Mouse (Mus musculus) heart, postnatal 10 days (tissue): Measurements from ENCODE around the gene Tbl2. TPM values are rescaled to one million over a fixed set of nuclear protein-coding genes. Genes with fewer than 3 reads are reported as not detected.

Experiments used
- DNase-seq, 2 experiments: peaks; one replicate each; pipeline ENCODE4 v3.0.0; 2021
- intact Hi-C: fragments of 180-260 bp; cut with DNase I; formaldehyde crosslinking; loops from one replicate; pipeline ENCODE4 v1.15.1; 2025
- microRNA-seq, 2 experiments: library from miRNA; unstranded; fragments of <30 nt; microRNA quantifications; one replicate each; pipeline ENCODE4 v1.2.0; 2022
- total RNA-seq, 2 experiments: library from RNA; stranded (reverse); gene quantifications; 2 replicates each; pipeline ENCODE4 v1.2.3; 2021

Tbl2 gene
- total RNA-seq, 2 experiments from 2014 or later, result 13.0 to 15.6 TPM

- intact Hi-C loops, result no loop called here
- no peak for DNase-seq
Observed at GRCm38 (mm10) chr5:135185016-135185415, 35.6 kb downstream of the Tbl2 start.

- intact Hi-C loops, result no loop called here
- DNase-seq, result no peak
Observed at GRCm38 (mm10) chr5:135185596-135185995, 36.1 kb downstream of the Tbl2 start.

GRCm38 (mm10) chr5:135186231-135186620 lies 36.8 kb downstream of the Tbl2 start:
- intact Hi-C loops, result loop anchor here (1.0 kb wide), 1 partner anchor 17 kb away; no protein-coding TSS in a partner anchor

DNA sequence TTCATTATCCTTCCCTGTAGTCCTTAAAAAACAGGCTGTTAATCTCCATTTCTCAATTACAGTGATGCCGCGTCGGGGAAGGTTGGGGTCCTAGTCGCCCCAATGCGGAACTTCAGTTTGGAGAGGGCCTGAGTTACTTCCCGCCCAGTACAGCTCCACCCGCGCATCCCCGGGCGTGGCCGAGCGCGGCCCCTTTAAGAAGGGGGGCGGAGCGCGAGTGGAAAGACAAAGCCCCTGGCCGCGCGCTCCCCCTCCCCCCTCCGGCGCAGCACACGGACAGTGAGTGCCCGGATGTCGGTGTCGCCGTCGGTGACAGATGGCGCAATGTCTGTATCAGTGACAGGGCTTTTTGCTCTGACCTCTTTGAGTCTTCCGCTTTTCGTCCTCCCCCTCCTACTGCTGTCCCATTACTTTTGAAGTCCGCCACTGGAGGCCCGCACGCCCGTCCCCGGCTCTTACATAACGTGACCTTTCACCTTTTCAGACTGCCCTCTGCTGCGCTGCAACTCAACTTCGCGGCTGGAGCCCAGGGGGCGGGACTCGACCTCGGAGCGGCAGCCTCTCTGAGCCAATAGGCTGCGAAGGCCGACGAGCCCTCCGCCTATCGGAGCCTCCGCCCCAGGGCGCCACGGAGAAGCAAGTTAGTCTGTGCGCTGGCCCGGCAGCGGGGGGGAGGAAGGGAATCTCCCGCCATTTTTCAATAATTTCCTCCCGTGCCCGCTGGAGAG lies 37.3 kb downstream of the Tbl2 start, which contains the start of gene Baz1b:
Gene Baz1b, plus strand, starts transcription at position 644 of the 728 bp plus-strand sequence.
- peak; percentile 98 to 99 for DNase-seq
- intact Hi-C loops, result loop anchor here (1.0 kb wide), 1 partner anchor 17 kb away; no protein-coding TSS in a partner anchor

More at GRCm38 (mm10) chr5:135186231-135186620, 36.8 kb downstream of the Tbl2 start:
- no peak for DNase-seq

GRCm38 (mm10) chr5:135187349-135188213 lies 38.1 kb downstream of the Tbl2 start:
- peak in 1 of 2 experiments; percentile 60 for DNase-seq
- intact Hi-C loops, result loop anchor here (2.0 kb wide), 1 partner anchor 39 kb away; the partner anchor contains the start of gene Tbl2

GRCm38 (mm10) chr5:135188214-135188554 lies 38.7 kb downstream of the Tbl2 start:
- DNase-seq, result no peak
- intact Hi-C loops, result loop anchor here (2.0 kb wide), 1 partner anchor 39 kb away; the partner anchor contains the start of gene Tbl2

GRCm38 (mm10) chr5:135189281-135190022 lies 40.0 kb downstream of the Tbl2 start:
- intact Hi-C loops, result loop anchor here (2.0 to 5.0 kb wide), 2 partner anchors 41 to 177 kb away; partner anchors contain the start of gene Tbl2
- DNase-seq, result no peak

DNA sequence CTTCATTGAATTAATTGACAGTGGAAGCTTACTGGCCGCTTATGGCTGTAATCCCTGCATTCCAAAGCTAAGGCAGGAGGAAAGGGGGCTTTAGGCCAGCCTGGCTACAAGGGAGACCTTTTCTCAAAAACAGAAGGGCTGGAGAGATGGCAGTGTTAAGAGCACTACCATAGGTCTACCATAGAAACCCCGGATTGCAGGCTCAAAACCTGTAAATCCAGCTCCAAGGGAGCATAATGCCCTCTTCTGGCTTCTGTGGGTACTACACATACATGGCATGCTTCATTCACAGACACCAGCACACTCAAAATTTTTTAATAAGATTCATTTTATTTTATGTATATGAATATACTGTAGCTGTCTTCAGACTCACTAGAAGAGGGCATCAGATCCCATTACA lies 42.2 kb downstream of the Tbl2 start:
- peak; percentile 77 to 88 for DNase-seq
- intact Hi-C loops, result loop anchor here (1.0 to 5.0 kb wide), 2 partner anchors 73 to 179 kb away; no protein-coding TSS in a partner anchor

- no peak for DNase-seq
- intact Hi-C loops, result loop anchor here (5.0 kb wide), 1 partner anchor 180 kb away; no protein-coding TSS in a partner anchor
Observed at GRCm38 (mm10) chr5:135192431-135192830, 43.0 kb downstream of the Tbl2 start.

- intact Hi-C loops, result no loop called here
- no peak for DNase-seq
Observed at GRCm38 (mm10) chr5:135196367-135196766, 46.9 kb downstream of the Tbl2 start.

DNA sequence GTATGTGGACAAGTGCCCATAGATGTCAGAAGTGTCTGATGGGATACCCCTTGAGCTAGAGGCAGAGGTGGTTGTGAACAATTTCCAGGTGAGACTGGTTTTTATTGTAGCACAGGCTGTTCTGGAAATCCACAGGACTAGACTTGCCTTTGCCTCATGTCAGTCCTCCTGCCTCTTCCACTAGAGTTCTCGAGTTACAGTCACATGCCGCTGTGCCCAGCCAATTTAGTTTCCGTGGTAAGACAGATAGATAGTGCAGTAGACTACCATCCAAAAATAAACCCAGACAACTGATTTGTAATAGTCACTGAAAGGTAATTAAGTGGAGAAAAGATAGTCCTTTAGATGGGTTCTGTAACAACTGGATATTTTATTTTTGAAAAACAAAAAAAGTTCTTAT lies 53.3 kb downstream of the Tbl2 start:
- intact Hi-C loops, result no loop called here
- DNase-seq, result peak in 1 of 2 experiments; percentile 57

DNA sequence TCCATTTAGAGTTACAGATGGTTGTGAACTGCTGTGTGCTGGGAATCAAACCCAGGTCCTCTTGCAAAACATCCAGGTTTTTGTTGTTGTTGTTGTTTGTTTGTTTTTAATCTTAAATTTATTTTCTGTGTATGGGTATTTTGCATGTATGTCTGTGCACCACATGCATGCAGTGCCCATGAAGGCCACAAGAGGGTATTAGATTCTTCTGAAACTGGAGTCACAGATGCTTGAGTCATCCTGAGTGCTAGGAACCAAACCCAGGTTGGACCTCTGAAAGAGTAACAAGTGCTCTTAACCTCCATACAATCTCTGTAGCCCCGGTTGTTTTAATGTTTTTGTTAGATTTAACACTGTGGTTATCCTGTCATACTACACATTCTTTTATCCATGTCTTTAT lies 58.7 kb downstream of the Tbl2 start:
- intact Hi-C loops, result no loop called here
- DNase-seq, result no peak

Small RNA genes within 50 kb of the gene (microRNA-seq; reads per million reads assigned to microRNA genes)
- 0 reads per million in 2 experiments for gene Gm25315

Other genes starting within 250 kb of the Tbl2 start
- gene Tmem270, start 242.9 kb upstream of the Tbl2 start, total RNA-seq, result not detected
- not detected for gene Cldn13, start 234.1 kb upstream of the Tbl2 start, total RNA-seq
- gene Mettl27, start 217.3 kb upstream of the Tbl2 start, total RNA-seq, result 1 to 10 TPM; 7.0 to 7.4 TPM
- under 1 TPM in 1 of 2 experiments, not detected in 1; 0.14 TPM for gene Cldn4, start 202.7 kb upstream of the Tbl2 start, total RNA-seq
- gene Cldn3, start 163.4 kb upstream of the Tbl2 start, total RNA-seq, result under 1 TPM; 0.27 to 0.41 TPM
- 10 to 100 TPM; 58.2 to 64.1 TPM for gene Abhd11, start 140.5 kb upstream of the Tbl2 start, total RNA-seq
- gene Stx1a, start 126.2 kb upstream of the Tbl2 start, total RNA-seq, result 1 to 10 TPM; 3.3 to 3.9 TPM
- gene Dnajc30, start 85.5 kb upstream of the Tbl2 start, total RNA-seq, result 10 to 100 TPM; 24.9 to 27.0 TPM
- gene Bud23, start 84.7 kb upstream of the Tbl2 start, total RNA-seq, result 10 to 100 TPM; 23.7 to 27.6 TPM
- gene Vps37d, start 71.4 kb upstream of the Tbl2 start, total RNA-seq, result 1 to 10 TPM; 1.8 to 1.9 TPM
- 10 to 100 TPM; 12.2 to 15.9 TPM for gene Mlxipl, start 59.8 kb upstream of the Tbl2 start, total RNA-seq
- 10 to 100 TPM; 33.5 to 35.8 TPM for gene Bcl7b, start 18.6 kb downstream of the Tbl2 start, total RNA-seq
- 10 to 100 TPM; 41.6 to 48.5 TPM for gene Baz1b, start 37.6 kb downstream of the Tbl2 start, total RNA-seq
- gene Fzd9, start 101.6 kb downstream of the Tbl2 start, total RNA-seq, result under 1 TPM; 0.55 to 0.84 TPM
- under 1 TPM; 0.36 to 0.40 TPM for gene Fkbp6, start 200.4 kb downstream of the Tbl2 start, total RNA-seq
- gene Trim50, start 203.6 kb downstream of the Tbl2 start, total RNA-seq, result under 1 TPM in 1 of 2 experiments, not detected in 1; 0.17 TPM
- gene Nsun5, start 220.3 kb downstream of the Tbl2 start, total RNA-seq, result 10 to 100 TPM; 16.4 to 20.0 TPM
- gene Pom121, start 244.9 kb downstream of the Tbl2 start, total RNA-seq, result 10 to 100 TPM; 22.3 to 22.6 TPM